Mouse (Mus musculus) MEL (cell line): ENCODE measurements around the gene Isoc2a. TPM values are rescaled to one million over a fixed set of nuclear protein-coding genes. Genes with fewer than 3 reads are reported as not detected.

Source experiments
- DNase-seq: peaks from one replicate; pipeline ENCODE4 v3.0.0; 2011; ENCODE audit warnings: low read depth, low spot score
- H3K27ac ChIP-seq: 2 replicates; pipeline ENCODE4 v1.5.1; 2012; ENCODE audit warnings: low read depth, mild to moderate bottlenecking, control low read depth, low read length, moderate library complexity; ENCODE audit not compliant: control insufficient read depth
- H3K27me3 ChIP-seq, 2 experiments: fragments of 150-350 bp in 1 of 2; sonication (generic) in 1 of 2; 2 replicates each; pipeline ENCODE4 v1.6.1; 2012; ENCODE audit warnings: low read length in 2 of 2, mild to moderate bottlenecking in 2 of 2, improper control_type of control experiment in 1 of 2, moderate library complexity in 1 of 2; ENCODE audit not compliant: insufficient read depth in 2 of 2, control insufficient read depth in 1 of 2
- H3K36me3 ChIP-seq, 2 experiments: 2 replicates each; pipeline ENCODE4 v1.6.1; 2012 to 2014; ENCODE audit warnings: low read length in 2 of 2, improper control_type of control experiment in 1 of 2, inconsistent platforms in 1 of 2, mild to moderate bottlenecking in 1 of 2; ENCODE audit not compliant: insufficient read depth in 2 of 2, control insufficient read depth in 1 of 2
- H3K4me1 ChIP-seq, 2 experiments: fragments of 150-350 bp in 1 of 2; sonication (generic) in 1 of 2; 2 replicates each; pipeline ENCODE4 v1.6.1; 2012; ENCODE audit warnings: low read length in 2 of 2, improper control_type of control experiment in 1 of 2, mild to moderate bottlenecking in 1 of 2; ENCODE audit not compliant: insufficient read depth in 2 of 2, control insufficient read depth in 1 of 2
- H3K4me3 ChIP-seq, 2 experiments: fragments of 150-350 bp in 1 of 2; sonication (generic) in 1 of 2; 2 replicates each; pipeline ENCODE4 v1.5.1; 2012; ENCODE audit warnings: low read depth in 2 of 2, low read length in 2 of 2, mild to moderate bottlenecking in 2 of 2, moderate library complexity in 2 of 2, control low read depth in 1 of 2, improper control_type of control experiment in 1 of 2; ENCODE audit not compliant: control insufficient read depth in 1 of 2, insufficient read depth in 1 of 2
- H3K79me2 ChIP-seq: 2 replicates; pipeline ENCODE4 v1.6.1; 2012; ENCODE audit warnings: mild to moderate bottlenecking, low read length, moderate library complexity; ENCODE audit not compliant: control insufficient read depth, poor library complexity, insufficient read depth
- H3K9ac ChIP-seq: 2 replicates; pipeline ENCODE4 v1.6.1; 2012; ENCODE audit warnings: low read depth, mild to moderate bottlenecking, control low read depth, low read length, moderate library complexity; ENCODE audit not compliant: control insufficient read depth, poor library complexity, severe bottlenecking
- H3K9me3 ChIP-seq: fragments of 150-350 bp; sonication (generic); replicated peaks from 2 replicates; pipeline ENCODE4 v1.6.1; 2012; ENCODE audit warnings: mild to moderate bottlenecking, low read length, improper control_type of control experiment, moderate library complexity; ENCODE audit not compliant: insufficient read depth
- BHLHE40 ChIP-seq: IDR thresholded peaks from 2 replicates; pipeline ENCODE4 v1.6.1; 2012; ENCODE audit warnings: low read depth, mild to moderate bottlenecking, inconsistent platforms, low read length, improper control_type of control experiment, borderline replicate concordance
- CHD2 ChIP-seq: IDR thresholded peaks from 2 replicates; pipeline ENCODE4 v1.6.1; 2011; ENCODE audit warnings: low read length, improper control_type of control experiment
- GATA1 ChIP-seq: IDR thresholded peaks from 2 replicates; pipeline ENCODE4 v1.6.1; 2011; ENCODE audit warnings: low read depth, low read length, improper control_type of control experiment
- MAX ChIP-seq: IDR thresholded peaks from 2 replicates; pipeline ENCODE4 v1.6.1; 2011; ENCODE audit warnings: low read length, improper control_type of control experiment
- MAZ ChIP-seq: IDR thresholded peaks from 2 replicates; pipeline ENCODE4 v1.6.1; 2012; ENCODE audit warnings: low read depth, mild to moderate bottlenecking, inconsistent platforms, low read length, improper control_type of control experiment
- MEF2A ChIP-seq: IDR thresholded peaks from 2 replicates; pipeline ENCODE4 v1.6.1; 2014; ENCODE audit warnings: low read depth, mild to moderate bottlenecking, inconsistent platforms, low read length, improper control_type of control experiment; ENCODE audit not compliant: poor library complexity, insufficient replicate concordance, severe bottlenecking; ENCODE audit errors: extremely low read depth
- NRF1 ChIP-seq: IDR thresholded peaks from 2 replicates; pipeline ENCODE4 v1.6.1; 2014; ENCODE audit warnings: low read depth, mild to moderate bottlenecking, inconsistent platforms, low read length, improper control_type of control experiment, moderate library complexity; ENCODE audit not compliant: poor library complexity, insufficient read depth, severe bottlenecking
- POLR2A ChIP-seq, 2 experiments: IDR thresholded peaks; 2 replicates each; pipeline ENCODE4 v1.6.1; 2011 to 2012; ENCODE audit warnings: low read length in 2 of 2, mild to moderate bottlenecking in 2 of 2, control low read depth in 1 of 2, improper control_type of control experiment in 1 of 2, low read depth in 1 of 2, moderate library complexity in 1 of 2; ENCODE audit not compliant: control insufficient read depth in 1 of 2, insufficient read depth in 1 of 2, poor library complexity in 1 of 2
- RCOR1 ChIP-seq: IDR thresholded peaks from 2 replicates; pipeline ENCODE4 v1.6.1; 2012; ENCODE audit warnings: low read depth, mild to moderate bottlenecking, inconsistent platforms, low read length, improper control_type of control experiment
- SMC3 ChIP-seq: IDR thresholded peaks from 2 replicates; pipeline ENCODE4 v1.6.1; 2011; ENCODE audit warnings: low read depth, low read length, improper control_type of control experiment
- TAL1 ChIP-seq: IDR thresholded peaks from 2 replicates; pipeline ENCODE4 v1.6.1; 2012; ENCODE audit warnings: mild to moderate bottlenecking, inconsistent platforms, low read length, moderate library complexity, mixed read lengths
- TBP ChIP-seq: IDR thresholded peaks from 2 replicates; pipeline ENCODE4 v1.8.0; 2011; ENCODE audit warnings: low read depth, low read length, improper control_type of control experiment
- TCF12 ChIP-seq: IDR thresholded peaks from 2 replicates; pipeline ENCODE4 v1.6.1; 2014; ENCODE audit warnings: low read depth, mild to moderate bottlenecking, inconsistent platforms, low read length, improper control_type of control experiment, moderate library complexity
- USF1 ChIP-seq: IDR thresholded peaks from 2 replicates; pipeline ENCODE4 v1.6.1; 2014; ENCODE audit warnings: low read depth, mild to moderate bottlenecking, inconsistent platforms, low read length, improper control_type of control experiment, moderate library complexity
- ZC3H11A ChIP-seq: IDR thresholded peaks from 2 replicates; pipeline ENCODE4 v1.6.1; 2012; ENCODE audit warnings: low read depth, mild to moderate bottlenecking, inconsistent platforms, low read length, improper control_type of control experiment
- ZKSCAN1 ChIP-seq: IDR thresholded peaks from 2 replicates; pipeline ENCODE4 v1.6.1; 2012; ENCODE audit warnings: low read depth, mild to moderate bottlenecking, inconsistent platforms, low read length, improper control_type of control experiment, moderate library complexity
- ZMIZ1 ChIP-seq: IDR thresholded peaks from 2 replicates; pipeline ENCODE4 v1.6.1; 2012; ENCODE audit warnings: low read depth, mild to moderate bottlenecking, inconsistent platforms, low read length, improper control_type of control experiment, moderate library complexity
- ZNF384 ChIP-seq: IDR thresholded peaks from 2 replicates; pipeline ENCODE4 v1.6.1; 2012; ENCODE audit warnings: low read depth, mild to moderate bottlenecking, inconsistent platforms, low read length, improper control_type of control experiment
- polyA plus RNA-seq, 2 experiments: library from polyadenylated mRNA; stranded (reverse) in 1 of 2; unstranded in 1 of 2; fragments of >175 nt in 1 of 2; fragments of >200 nt in 1 of 2; gene quantifications; 2 replicates each; pipeline versions ENCODE4 v1.2.1 to v1.2.4; 2012; ENCODE audit warnings: low replicate concordance in 2 of 2, low read depth in 1 of 2; ENCODE audit not compliant: insufficient read length in 2 of 2, insufficient read depth in 1 of 2, missing spikeins in 1 of 2
- total RNA-seq: library from RNA; depleted of rRNA; stranded (reverse); fragments of 300-350 nt; gene quantifications from 2 replicates; pipeline ENCODE4 v1.2.3, GENCODE M21; 2012

Isoc2a gene
- total and polyA plus RNA-seq, 3 experiments, result 11.1 to 20.6 TPM; not detected in 1

DNA sequence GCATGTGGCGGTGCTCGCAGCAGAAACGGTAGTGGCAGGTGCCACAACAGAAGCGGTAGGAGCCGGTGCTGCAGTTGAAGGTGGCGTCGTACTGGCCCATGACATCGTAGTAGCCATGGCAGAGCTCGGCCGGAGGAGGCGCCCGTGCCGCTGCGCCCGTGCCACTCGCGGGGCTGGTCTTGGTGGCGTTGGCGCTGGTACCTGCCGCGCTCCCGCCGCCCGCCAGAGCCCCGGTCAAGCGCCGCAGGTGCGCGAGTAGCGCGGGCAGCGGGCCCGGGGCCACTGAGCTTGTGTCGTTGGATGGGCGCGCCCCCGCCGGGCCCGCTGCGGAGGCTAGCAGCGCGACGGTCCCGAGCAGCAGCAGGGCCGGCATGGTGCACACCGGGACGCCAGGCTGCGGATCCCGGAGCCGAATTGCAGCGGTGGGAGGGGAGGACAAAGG is 40.6 kb upstream of the Isoc2a start:
- Histone ChIP-seq H3K9ac (no peak overlapping the region), H3K4me3 (no peak overlapping the region), H3K36me3 (no peaks in the 10 kb centered on the region), H3K79me2 (no peaks in the 10 kb centered on the region), H3K9me3 (no peaks in the 10 kb centered on the region), H3K27ac (no peak overlapping the region), H3K4me1 (no peaks in the 10 kb centered on the region), H3K27me3 (no peaks in the 10 kb centered on the region; a peak in 2 of 4 replicates)
- TF ChIP-seq TCF12 (no peak), ZKSCAN1 (no peak), POLR2A (IDR thresholded peaks at IDR 0.05; ENCODE audit: control insufficient read depth in 1 of 2, insufficient read depth in 1 of 2, low read depth in 1 of 2, low read length in 2 of 2, poor library complexity in 1 of 2) (no peak), ZMIZ1 (no peak), MAX (no peak)
- no peak for DNase-seq

- no peaks in the 10 kb centered on the region for H3K79me2 ChIP-seq
- no peaks in the 10 kb centered on the region; a peak in 2 of 4 replicates for H3K27me3 ChIP-seq
- no peak overlapping the region for H3K4me3 ChIP-seq
- no peak overlapping the region for H3K27ac ChIP-seq
- H3K9ac ChIP-seq, result no peak overlapping the region
- no peaks in the 10 kb centered on the region for H3K4me1 ChIP-seq
- TF ChIP-seq GATA1 (no peak), ZC3H11A (no peak), CHD2 (no peak), MEF2A (no peak), RCOR1 (no peak), MAX (no peak), TAL1 (no peak), TBP (no peak), MAZ (no peak), ZNF384 (no peak), BHLHE40 (no peak), NRF1 (no peak), SMC3 (no peak), USF1 (no peak)
- H3K9me3 ChIP-seq, result no peaks in the 10 kb centered on the region
- no peaks in the 10 kb centered on the region for H3K36me3 ChIP-seq
- DNase-seq, result no peak
Observed at GRCm38 (mm10) chr7:4837639-4838038, 39.3 kb upstream of the Isoc2a start.
